Mouse (Mus musculus) hindbrain, embryonic 11.5 days (tissue): ENCODE measurements around the gene Ptges. TPM values are rescaled to one million over a fixed set of nuclear protein-coding genes. Genes with fewer than 3 reads are reported as not detected.

Source experiments
- ATAC-seq: fragments of 200-750 bp; cut with Nextera tagmentation; 2 replicates; pipeline ENCODE4 v1.8.0; 2017; ENCODE audit warnings: mild to moderate bottlenecking, moderate TSS enrichment, moderate library complexity; ENCODE audit not compliant: low FRiP score
- DNase-seq: peaks from one replicate; pipeline ENCODE4 v3.0.0-alpha.2; 2015; ENCODE audit warnings: low spot score
- H3K27ac ChIP-seq: fragments of 300-500 bp; sonication (generic); 2 replicates; pipeline ENCODE4 v1.5.1; 2014; ENCODE audit warnings: mild to moderate bottlenecking, low read depth, low read length
- H3K27me3 ChIP-seq: fragments of 300-500 bp; sonication (generic); 2 replicates; pipeline ENCODE4 v1.6.1; 2014; ENCODE audit warnings: mild to moderate bottlenecking, low read length, moderate library complexity, mixed read lengths; ENCODE audit not compliant: control insufficient read depth, insufficient read depth
- H3K36me3 ChIP-seq: fragments of 300-500 bp; sonication (generic); 2 replicates; pipeline ENCODE4 v1.6.1; 2014; ENCODE audit warnings: mild to moderate bottlenecking, low read length, moderate library complexity, mixed read lengths; ENCODE audit not compliant: control insufficient read depth, insufficient read depth
- H3K4me1 ChIP-seq: fragments of 300-500 bp; sonication (generic); replicated peaks from 2 replicates; pipeline ENCODE4 v1.6.1; 2014; ENCODE audit warnings: low read length, mixed read lengths; ENCODE audit not compliant: control insufficient read depth, insufficient read depth
- H3K4me2 ChIP-seq: fragments of 300-500 bp; sonication (generic); replicated peaks from 2 replicates; pipeline ENCODE4 v1.6.1; 2014; ENCODE audit warnings: mild to moderate bottlenecking, low read depth, low read length
- H3K4me3 ChIP-seq: fragments of 300-500 bp; sonication (generic); 2 replicates; pipeline ENCODE4 v1.5.1; 2014; ENCODE audit warnings: low read depth, low read length
- H3K9ac ChIP-seq: fragments of 300-500 bp; sonication (generic); 2 replicates; pipeline ENCODE4 v1.6.1; 2014; ENCODE audit warnings: low read depth, low read length
- H3K9me3 ChIP-seq: fragments of 300-500 bp; sonication (generic); 2 replicates; pipeline ENCODE4 v1.6.1; 2016; ENCODE audit warnings: low read length; ENCODE audit not compliant: control insufficient read depth
- WGBS: fragments of 180-500 bp; shearing (Covaris S2); extraction: QIAGEN DNeasy Blood & Tissue Kit; methylation state at CpG from one replicate; pipeline ENCODE4 v1.1.7; 2014; 5-methylcytosine and 5-hydroxymethylcytosine counted together
- polyA plus RNA-seq: library from polyadenylated mRNA; unstranded; fragments of >200 nt; fragmentation: Nextera tagmentation; extraction: Ambion mirVana; gene quantifications from 2 replicates; pipeline ENCODE4 v1.2.1, GENCODE M21; 2014

Gene Ptges
- polyA plus RNA-seq, 1 experiment from 2014 or later: 5.6 TPM

- no peak for DNase-seq
- H3K4me2 ChIP-seq: no peak overlapping the region
- H3K27me3 ChIP-seq: no peaks in the 10 kb centered on the region
- H3K4me3 ChIP-seq: no peak overlapping the region
- no peaks in the 10 kb centered on the region for H3K36me3 ChIP-seq
- H3K9me3 ChIP-seq: no peaks in the 10 kb centered on the region
- no peak for ATAC-seq
- H3K4me1 ChIP-seq: no peaks in the 10 kb centered on the region
- WGBS: 88% methylated on average over 8 of the region's 8 CpGs
- H3K9ac ChIP-seq: no peak overlapping the region
- no peak overlapping the region for H3K27ac ChIP-seq
Measured at GRCm38 (mm10) chr2:30913022-30913421, 16.6 kb downstream of the Ptges start.

DNA sequence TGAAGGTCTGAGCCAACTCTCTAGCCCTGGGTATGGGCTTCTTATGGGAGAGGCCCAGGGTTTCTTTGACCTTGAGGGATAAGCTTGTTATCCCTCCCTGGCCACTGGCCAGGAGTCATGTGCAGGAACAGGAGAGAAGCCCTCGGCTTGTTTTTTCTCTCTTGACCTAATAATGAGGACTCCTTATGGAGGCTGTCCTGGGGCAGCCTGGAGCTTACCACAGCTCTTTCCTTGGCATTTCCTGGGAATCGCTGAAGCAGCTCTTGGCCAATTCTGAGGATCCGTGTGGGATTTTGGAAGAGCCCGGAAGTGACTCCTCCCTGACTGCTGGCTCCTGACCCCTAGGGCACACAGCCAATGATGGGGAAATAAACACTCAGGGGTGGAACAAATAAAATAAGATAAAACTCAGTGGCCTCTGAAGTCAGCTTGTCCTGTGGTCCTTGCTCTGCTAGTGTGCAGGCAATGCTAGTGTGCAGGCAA lies 17.3 kb downstream of the Ptges start:
- WGBS: 54% methylated on average over 4 of the region's 4 CpGs
- Histone ChIP-seq H3K27me3 (no peaks in the 10 kb centered on the region), H3K9ac (no peak overlapping the region), H3K4me1 (no peaks in the 10 kb centered on the region), H3K4me3 (no peak overlapping the region), H3K9me3 (no peaks in the 10 kb centered on the region), H3K4me2 (no peak overlapping the region), H3K36me3 (no peaks in the 10 kb centered on the region), H3K27ac (no peak overlapping the region)
- no peak for DNase-seq
- ATAC-seq: no peak

DNA sequence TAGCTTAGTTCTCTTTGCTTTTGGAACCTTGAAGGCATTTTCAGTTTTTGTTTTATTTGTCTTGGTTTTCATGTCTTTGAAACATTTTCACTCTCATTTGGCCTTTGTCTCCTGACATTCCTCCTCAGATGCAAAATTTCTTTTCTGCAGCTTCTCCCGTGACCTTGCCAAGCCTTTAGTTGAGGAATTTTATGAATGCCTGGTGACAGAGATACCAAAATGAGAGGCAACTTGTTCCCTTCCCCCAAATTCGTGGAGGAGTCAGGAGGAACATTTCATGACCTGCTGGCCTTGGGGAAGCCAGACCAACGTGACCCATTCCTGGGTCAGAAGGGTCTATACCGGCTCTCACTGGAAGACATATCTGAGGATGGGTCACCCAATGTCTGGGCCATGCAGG lies 23.0 kb downstream of the Ptges start:
- no peak overlapping the region for H3K27ac ChIP-seq
- no peak overlapping the region for H3K9ac ChIP-seq
- DNase-seq (no peak), ATAC-seq (no peak)
- peaks cover 6% of the 10 kb centered on the region for H3K4me1 ChIP-seq
- no peak overlapping the region for H3K4me3 ChIP-seq
- WGBS: 73% methylated on average over 4 of the region's 4 CpGs
- no peak overlapping the region for H3K4me2 ChIP-seq
- H3K36me3 ChIP-seq: no peaks in the 10 kb centered on the region
- 0 out of 2 replicates have a peak, but pooled peaks cover 3% of the 10 kb centered on the region for H3K27me3 ChIP-seq
- H3K9me3 ChIP-seq: no peaks in the 10 kb centered on the region

- Histone ChIP-seq H3K4me2 (no peak overlapping the region), H3K27ac (no peak overlapping the region), H3K27me3 (0 out of 2 replicates have a peak, but pooled peaks cover 3% of the 10 kb centered on the region), H3K9me3 (no peaks in the 10 kb centered on the region), H3K4me1 (peaks cover 6% of the 10 kb centered on the region), H3K9ac (no peak overlapping the region), H3K4me3 (no peak overlapping the region), H3K36me3 (no peaks in the 10 kb centered on the region)
- DNase-seq: no peak
- no peak for ATAC-seq
- 72% methylated on average over 8 of the region's 8 CpGs for WGBS
Measured at GRCm38 (mm10) chr2:30905906-30906305, 23.8 kb downstream of the Ptges start.

- DNase-seq: no peak
- Histone ChIP-seq H3K27me3 (0 out of 2 replicates have a peak, but pooled peaks cover 3% of the 10 kb centered on the region), H3K4me3 (no peak overlapping the region), H3K27ac (no peak overlapping the region), H3K4me2 (no peak overlapping the region), H3K9me3 (no peaks in the 10 kb centered on the region), H3K9ac (no peak overlapping the region), H3K4me1 (peaks cover 6% of the 10 kb centered on the region), H3K36me3 (no peaks in the 10 kb centered on the region)
- WGBS: 89% methylated on average over 7 of the region's 7 CpGs
- no peak for ATAC-seq
Measured at GRCm38 (mm10) chr2:30904991-30905390, 24.7 kb downstream of the Ptges start.

DNA sequence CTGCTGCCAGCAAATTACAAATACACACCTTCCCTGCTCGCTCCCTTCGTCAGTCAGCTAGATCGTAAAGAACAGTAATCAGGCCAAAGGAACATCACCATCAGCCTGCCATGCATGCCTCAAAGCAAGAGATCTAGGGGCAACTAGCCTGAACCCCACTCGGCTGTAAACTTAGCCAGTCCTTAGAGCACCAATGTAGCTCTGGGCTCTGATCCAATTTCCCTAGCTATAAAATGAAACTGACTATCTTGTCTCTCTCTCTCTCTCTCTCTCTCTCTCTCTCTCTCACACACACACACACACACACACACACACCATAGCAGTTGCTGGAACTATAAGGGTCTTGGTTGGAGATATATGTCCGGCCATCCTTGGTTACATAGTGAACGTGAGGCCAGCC lies 25.4 kb downstream of the Ptges start:
- ATAC-seq: no peak
- H3K27me3 ChIP-seq: 0 out of 2 replicates have a peak, but pooled peaks cover 3% of the 10 kb centered on the region

GRCm38 (mm10) chr2:30902726-30903722 lies 26.6 kb downstream of the Ptges start:
- peak; percentile 52 for DNase-seq
- Histone ChIP-seq H3K4me1 (peaks cover 6% of the 10 kb centered on the region), H3K9me3 (no peaks in the 10 kb centered on the region), H3K36me3 (no peaks in the 10 kb centered on the region), H3K9ac (peak overlapping the region; percentile 47; the same call in 1 of the 2 replicates), H3K4me3 (peak overlapping the region; percentile 29), H3K27ac (no peak overlapping the region), H3K4me2 (peak overlapping the region; percentile 63), H3K27me3 (0 out of 2 replicates have a peak, but pooled peaks cover 3% of the 10 kb centered on the region)
- ATAC-seq: peak; percentile 60; the same call in 1 of the 2 replicates
- 11% methylated on average over 34 of the region's 37 CpGs for WGBS

More for the DNA sequence above, 25.4 kb downstream of the Ptges start:
- H3K4me2 ChIP-seq: no peak overlapping the region
- no peaks in the 10 kb centered on the region for H3K9me3 ChIP-seq
- no peak overlapping the region for H3K9ac ChIP-seq
- no peak overlapping the region for H3K27ac ChIP-seq
- no peaks in the 10 kb centered on the region for H3K36me3 ChIP-seq
- WGBS: 92% methylated on average over 6 of the region's 6 CpGs
- H3K4me1 ChIP-seq: peaks cover 6% of the 10 kb centered on the region
- DNase-seq: no peak
- no peak overlapping the region for H3K4me3 ChIP-seq

DNA sequence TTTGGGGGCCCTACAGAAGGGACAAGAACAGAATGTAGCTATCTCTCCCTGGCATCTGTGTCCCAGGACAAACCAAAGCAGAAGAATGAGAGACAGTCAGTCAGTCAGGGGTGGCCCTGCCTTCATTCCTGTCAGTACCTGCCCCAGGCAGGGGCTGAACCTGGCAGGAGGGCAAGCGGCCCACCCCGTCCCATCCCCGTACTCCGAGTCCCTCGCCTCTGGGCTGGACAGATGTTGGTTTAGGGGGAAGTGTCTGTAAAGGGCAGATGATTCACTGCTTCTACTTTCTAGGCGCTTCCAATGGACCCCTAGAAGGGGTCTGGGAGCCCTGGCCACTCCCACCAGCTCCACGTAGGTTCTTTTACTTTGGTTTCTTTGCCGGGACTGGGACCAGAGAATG lies 27.4 kb downstream of the Ptges start:
- ATAC-seq (no peak), DNase-seq (no peak)
- Histone ChIP-seq H3K9me3 (no peaks in the 10 kb centered on the region), H3K4me3 (peak overlapping the region; percentile 29), H3K27me3 (0 out of 2 replicates have a peak, but pooled peaks cover 3% of the 10 kb centered on the region), H3K9ac (peak overlapping the region; percentile 47; the same call in 1 of the 2 replicates), H3K36me3 (no peaks in the 10 kb centered on the region), H3K4me2 (peak overlapping the region; percentile 63), H3K4me1 (peaks cover 6% of the 10 kb centered on the region), H3K27ac (no peak overlapping the region)
- WGBS: 29% methylated on average over 8 of the region's 8 CpGs
